Mouse (Mus musculus) G1E (cell line): ENCODE measurements around the gene Hoxb8. TPM values are rescaled to one million over a fixed set of nuclear protein-coding genes. Genes with fewer than 3 reads are reported as not detected.

Experiments
- ATAC-seq: 2 replicates; pipeline ENCODE4 v1.8.0; 2016; ENCODE audit warnings: mild to moderate bottlenecking; ENCODE audit not compliant: insufficient number of reproducible peaks, poor library complexity, low FRiP score, severe bottlenecking; ENCODE audit errors: extremely low read depth
- DNase-seq: peaks from one replicate; pipeline ENCODE4 v3.0.0; 2012; ENCODE audit warnings: low spot score
- H3K27me3 ChIP-seq: 2 replicates; pipeline ENCODE4 v1.6.1; 2012; ENCODE audit warnings: mild to moderate bottlenecking, low read length, inconsistent platforms; ENCODE audit not compliant: insufficient read depth
- H3K36me3 ChIP-seq: replicated peaks from 2 replicates; pipeline ENCODE3; 2012; ENCODE audit warnings: mild to moderate bottlenecking, inconsistent platforms
- H3K4me1 ChIP-seq: 2 replicates; pipeline ENCODE4 v1.6.1; 2012; ENCODE audit warnings: low read depth, low read length, inconsistent platforms, mixed read lengths; ENCODE audit not compliant: insufficient read depth
- H3K4me3 ChIP-seq: 2 replicates; pipeline ENCODE4 v1.5.1; 2012; ENCODE audit warnings: low read depth, mild to moderate bottlenecking, inconsistent platforms, low read length, moderate library complexity, mixed read lengths
- H3K9me3 ChIP-seq: replicated peaks from 2 replicates; pipeline ENCODE4 v1.6.1; 2012; ENCODE audit warnings: inconsistent platforms
- CTCF ChIP-seq: IDR thresholded peaks from 2 replicates; pipeline ENCODE4 v1.5.1; 2012; ENCODE audit warnings: low read depth, low read length, inconsistent platforms, mixed read lengths
- GATA1 ChIP-seq: IDR thresholded peaks from 2 replicates; pipeline ENCODE4 v1.6.1; 2012; ENCODE audit warnings: borderline replicate concordance, low read length, inconsistent platforms, mixed read lengths
- GATA2 ChIP-seq: IDR thresholded peaks from 2 replicates; pipeline ENCODE4 v1.6.1; 2012; ENCODE audit warnings: low read depth, low read length, inconsistent platforms, borderline replicate concordance
- POLR2AphosphoS5 ChIP-seq: IDR thresholded peaks from 2 replicates; pipeline ENCODE4 v1.6.1; 2012; ENCODE audit warnings: low read depth, low read length, inconsistent platforms; ENCODE audit not compliant: insufficient replicate concordance
- TAL1 ChIP-seq: conservative IDR thresholded peaks from 2 replicates; pipeline ENCODE4 v1.6.1; 2012; ENCODE audit warnings: low read depth, low read length, inconsistent platforms, mixed read lengths
- polyA plus RNA-seq: library from polyadenylated mRNA; stranded (reverse); fragments of >175 nt; gene quantifications from 2 replicates; pipeline ENCODE4 v1.2.3, GENCODE M21; 2012
- total RNA-seq, 2 experiments: library from RNA; stranded (forward) in 1 of 2; stranded (reverse) in 1 of 2; fragments of 200-1000 nt in 1 of 2; fragments of >200 nt in 1 of 2; fragmentation: Nextera tagmentation in 1 of 2; gene quantifications; 2 replicates each; pipeline ENCODE4 v1.2.3; 2014 to 2017

The Hoxb8 gene
- total and polyA plus RNA-seq, 3 experiments: 0.22 TPM; not detected in 1

GRCm38 (mm10) chr11:96267021-96267920, 14.4 kb upstream of the Hoxb8 start:
- no peaks in the 10 kb centered on the region for H3K36me3 ChIP-seq
- peaks cover 56% of the 10 kb centered on the region for H3K27me3 ChIP-seq
- ATAC-seq: no peak
- H3K4me1 ChIP-seq: no peaks in the 10 kb centered on the region
- 0 out of 2 replicates have a peak, but pooled peaks cover 2% of the 10 kb centered on the region for H3K9me3 ChIP-seq
- H3K4me3 ChIP-seq: no peak overlapping the region
- no peak for DNase-seq
- no peak for TF ChIP-seq POLR2AphosphoS5
- no peak for TF ChIP-seq CTCF
- TF ChIP-seq GATA2: no peak
- TF ChIP-seq TAL1: no peak
- TF ChIP-seq GATA1: no peak

GRCm38 (mm10) chr11:96268031-96268745, 13.5 kb upstream of the Hoxb8 start:
- Histone ChIP-seq H3K4me1 (no peaks in the 10 kb centered on the region), H3K4me3 (no peak overlapping the region), H3K36me3 (no peaks in the 10 kb centered on the region), H3K27me3 (peaks cover 57% of the 10 kb centered on the region), H3K9me3 (0 out of 2 replicates have a peak, but pooled peaks cover 2% of the 10 kb centered on the region)
- TF ChIP-seq TAL1 (no peak), POLR2AphosphoS5 (no peak), GATA2 (no peak), CTCF (no peak), GATA1 (no peak)
- ATAC-seq: no peak
- DNase-seq: no peak

- Histone ChIP-seq H3K9me3 (0 out of 2 replicates have a peak, but pooled peaks cover 2% of the 10 kb centered on the region), H3K36me3 (no peaks in the 10 kb centered on the region), H3K4me3 (no peak overlapping the region), H3K27me3 (peaks cover 46% of the 10 kb centered on the region), H3K4me1 (no peaks in the 10 kb centered on the region)
- DNase-seq (no peak), ATAC-seq (no peak)
- TF ChIP-seq TAL1: no peak
- TF ChIP-seq GATA1: no peak
- TF ChIP-seq CTCF: no peak
- TF ChIP-seq GATA2: no peak
- TF ChIP-seq POLR2AphosphoS5: no peak
Observed at GRCm38 (mm10) chr11:96269869-96270268, 11.8 kb upstream of the Hoxb8 start.

GRCm38 (mm10) chr11:96270996-96271540, 10.6 kb upstream of the Hoxb8 start, which contains the start of gene Hoxb9:
Gene Hoxb9 (plus strand): TSS chr11:96271457.
- Histone ChIP-seq H3K4me3 (no peak within 1 kb of the TSS), H3K4me1 (no peaks in the 10 kb centered on the region), H3K36me3 (no peaks in the 10 kb centered on the region), H3K9me3 (0 out of 2 replicates have a peak, but pooled peaks cover 2% of the 10 kb centered on the region), H3K27me3 (peaks cover 41% of the 10 kb centered on the region)
- DNase-seq (no peak), ATAC-seq (no peak)
- no peak for TF ChIP-seq TAL1
- no peak for TF ChIP-seq POLR2AphosphoS5
- TF ChIP-seq GATA1: no peak
- no peak for TF ChIP-seq CTCF

GRCm38 (mm10) chr11:96271541-96272011, 10.1 kb upstream of the Hoxb8 start:
- Histone ChIP-seq H3K4me3 (no peak overlapping the region), H3K36me3 (no peaks in the 10 kb centered on the region), H3K27me3 (peaks cover 41% of the 10 kb centered on the region), H3K4me1 (no peaks in the 10 kb centered on the region), H3K9me3 (0 out of 2 replicates have a peak, but pooled peaks cover 2% of the 10 kb centered on the region)
- no peak for TF ChIP-seq POLR2AphosphoS5
- TF ChIP-seq GATA1: no peak
- ATAC-seq: no peak
- no peak for DNase-seq
